Mouse (Mus musculus): Measurements from ENCODE around the gene Dhx8.

Dhx8 gene

DNA sequence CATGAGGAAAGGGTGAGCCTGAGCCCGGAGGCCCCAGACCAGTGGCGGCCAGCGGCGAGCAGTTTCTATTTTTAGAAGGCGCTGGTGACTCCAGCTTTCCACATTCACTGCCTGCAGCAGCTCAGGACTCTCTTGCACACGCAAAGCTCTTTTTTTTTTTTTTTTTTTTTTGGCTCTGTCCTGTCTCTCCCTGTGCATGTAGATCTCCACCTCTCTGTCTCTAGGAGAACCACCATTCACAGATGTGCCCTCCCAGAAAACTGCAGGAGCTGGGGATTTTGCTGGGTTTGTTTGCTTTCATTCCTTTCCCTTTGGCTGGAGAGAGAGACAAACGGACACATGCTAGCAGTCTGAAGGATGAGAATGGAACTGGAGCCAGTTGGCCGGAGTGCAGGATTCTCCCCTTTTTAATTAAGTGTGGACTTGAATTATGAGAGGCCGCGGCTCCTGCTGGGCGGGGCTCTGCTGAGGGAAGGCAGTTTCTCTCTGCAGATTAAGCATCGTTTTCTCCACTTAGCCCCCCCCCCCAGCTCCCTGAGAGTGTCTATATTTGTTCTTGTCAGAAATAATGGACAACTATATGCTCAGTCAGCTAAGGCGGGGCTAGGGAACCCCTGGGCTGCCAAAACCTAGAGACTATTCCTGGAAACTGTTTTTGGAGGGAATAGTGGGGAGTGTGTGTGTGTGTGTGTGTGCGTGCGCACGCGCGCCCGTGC, 58.2 kb downstream of the Dhx8 start:
- no peak for ATAC-seq (ENCODE audit: insufficient number of reproducible peaks, low FRiP score, low TSS enrichment)

DNA sequence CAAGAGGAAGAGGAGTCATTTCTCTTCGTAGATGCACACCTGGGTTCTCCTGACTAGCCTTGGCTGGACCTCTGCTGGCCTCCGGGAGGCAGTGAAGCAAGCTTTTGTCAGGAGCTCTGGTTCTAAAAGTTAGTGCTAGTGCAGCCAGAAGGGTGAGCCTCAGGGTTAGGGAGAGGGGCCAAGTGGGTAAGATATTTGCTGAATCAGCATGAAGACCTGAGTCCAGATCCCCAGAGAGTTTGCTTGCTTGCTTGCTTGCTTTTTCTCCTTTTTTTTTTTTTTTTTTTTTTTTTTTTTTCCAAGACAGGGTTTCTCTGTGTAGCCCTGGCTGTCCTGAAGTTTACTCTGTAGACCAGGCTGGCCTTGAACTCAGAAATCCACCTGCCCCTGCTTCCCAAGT, 64.6 kb downstream of the Dhx8 start:
- ATAC-seq (ENCODE audit: insufficient number of reproducible peaks, low FRiP score, low TSS enrichment), result no peak

DNA sequence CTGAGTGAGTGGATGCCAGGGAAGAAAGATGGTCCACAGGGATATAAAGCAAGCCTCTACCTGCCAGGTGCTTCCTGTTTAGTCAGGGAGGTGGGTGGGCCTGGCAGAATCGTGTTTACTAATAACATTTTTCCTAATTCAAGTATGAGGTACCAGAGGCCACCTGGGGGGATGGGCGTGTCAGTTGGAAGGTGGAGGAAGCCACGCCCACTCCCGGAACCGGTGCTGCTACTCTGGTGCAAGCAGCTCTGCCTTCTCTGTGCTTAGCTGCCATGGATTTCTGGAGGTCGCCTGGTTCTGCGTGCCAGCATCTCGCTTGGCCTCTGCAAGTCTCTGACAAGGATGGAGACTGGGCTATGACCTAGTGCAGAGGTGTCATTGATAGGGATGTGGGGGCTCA, 65.4 kb downstream of the Dhx8 start:
- ATAC-seq (ENCODE audit: insufficient number of reproducible peaks, low FRiP score, low TSS enrichment), result no peak

DNA sequence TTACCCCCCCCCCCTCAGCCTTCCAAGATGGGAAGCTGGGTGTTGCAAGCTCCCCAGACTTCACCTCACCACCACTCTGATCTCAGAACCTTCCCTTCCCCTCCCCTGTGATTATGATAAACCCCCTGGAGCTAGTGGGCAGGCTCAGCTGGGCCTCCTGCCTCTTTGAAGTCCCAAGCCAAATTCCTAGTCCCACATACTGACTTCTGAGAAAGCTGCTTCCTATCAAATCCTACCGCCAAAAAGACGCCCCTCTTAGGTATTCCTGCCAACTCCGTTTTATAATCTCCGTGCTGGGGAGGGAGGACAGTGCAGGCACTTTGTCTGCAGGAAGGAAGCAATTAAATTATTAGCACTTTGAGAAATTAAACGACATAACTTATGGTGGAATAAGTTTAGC, 68.7 kb downstream of the Dhx8 start:
- no peak for ATAC-seq (ENCODE audit: insufficient number of reproducible peaks, low FRiP score, low TSS enrichment)

DNA sequence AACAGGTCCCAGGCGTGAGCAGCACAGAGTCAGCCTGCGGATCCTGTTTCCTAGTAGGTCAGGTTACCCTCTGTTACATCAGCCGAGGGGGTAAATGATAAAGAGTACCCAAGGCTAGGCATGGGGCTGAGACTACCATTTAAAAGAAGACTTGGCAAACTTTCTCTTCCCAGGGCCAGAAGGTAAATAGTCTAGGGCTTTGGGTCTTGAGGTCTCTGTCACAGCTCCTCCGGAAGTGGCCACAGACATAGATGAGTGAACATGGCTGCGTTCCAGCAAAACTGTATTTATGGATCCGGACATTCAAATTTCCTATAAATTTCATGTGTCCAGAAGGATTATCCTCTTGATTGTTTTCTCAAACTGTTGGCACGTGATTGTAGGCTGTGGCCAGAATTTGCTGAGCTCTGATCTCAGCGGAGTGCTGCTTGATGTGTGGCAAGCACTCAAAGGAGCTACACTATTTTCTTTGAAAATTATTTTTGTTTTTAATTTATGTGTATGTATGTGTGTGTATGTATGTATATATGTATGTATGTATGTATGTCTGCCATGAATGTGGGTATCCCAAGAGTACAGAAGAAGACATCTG, 72.5 kb downstream of the Dhx8 start:
- no peak for ATAC-seq (ENCODE audit: insufficient number of reproducible peaks, low FRiP score, low TSS enrichment)

DNA sequence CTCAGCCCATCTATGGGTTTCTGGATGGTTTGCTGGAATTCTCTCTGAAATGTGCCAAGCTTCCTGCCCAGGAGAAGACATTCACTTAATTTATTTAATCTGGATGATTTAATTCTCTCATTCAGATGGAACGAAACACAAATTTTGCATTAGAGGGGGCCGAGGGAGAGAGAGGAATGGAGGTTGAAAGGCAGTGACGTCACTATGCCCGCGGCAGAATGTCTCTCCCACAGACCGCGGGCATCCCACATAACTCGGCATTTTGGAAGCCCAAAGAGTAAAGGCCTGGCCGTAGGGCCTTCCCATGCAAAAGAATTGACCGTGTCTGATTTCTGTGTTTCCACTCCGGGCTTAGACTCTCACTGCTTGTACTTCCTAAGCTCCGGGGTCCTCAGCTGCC, 74.0 kb downstream of the Dhx8 start:
- no peak for ATAC-seq (ENCODE audit: insufficient number of reproducible peaks, low FRiP score, low TSS enrichment)

DNA sequence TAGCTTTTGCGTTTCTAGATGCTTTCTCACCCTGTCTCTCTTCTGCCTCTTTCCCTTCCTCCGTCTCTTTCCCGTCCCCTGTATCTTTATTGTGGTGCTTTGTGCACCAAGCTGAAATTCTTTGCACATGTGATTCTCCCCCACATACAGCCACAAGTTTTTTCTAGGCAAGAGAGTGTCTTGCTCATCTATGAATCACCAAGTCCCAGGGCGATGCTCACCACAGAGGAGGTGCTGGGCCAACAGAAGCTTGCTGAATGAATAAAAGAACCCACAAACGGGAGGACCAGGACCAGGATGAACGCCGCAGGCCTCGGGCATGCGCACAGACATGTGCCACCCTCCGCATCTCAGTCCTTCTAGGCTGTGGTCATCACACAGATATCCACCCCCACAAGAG, 74.5 kb downstream of the Dhx8 start:
- ATAC-seq (ENCODE audit: insufficient number of reproducible peaks, low FRiP score, low TSS enrichment), result no peak

DNA sequence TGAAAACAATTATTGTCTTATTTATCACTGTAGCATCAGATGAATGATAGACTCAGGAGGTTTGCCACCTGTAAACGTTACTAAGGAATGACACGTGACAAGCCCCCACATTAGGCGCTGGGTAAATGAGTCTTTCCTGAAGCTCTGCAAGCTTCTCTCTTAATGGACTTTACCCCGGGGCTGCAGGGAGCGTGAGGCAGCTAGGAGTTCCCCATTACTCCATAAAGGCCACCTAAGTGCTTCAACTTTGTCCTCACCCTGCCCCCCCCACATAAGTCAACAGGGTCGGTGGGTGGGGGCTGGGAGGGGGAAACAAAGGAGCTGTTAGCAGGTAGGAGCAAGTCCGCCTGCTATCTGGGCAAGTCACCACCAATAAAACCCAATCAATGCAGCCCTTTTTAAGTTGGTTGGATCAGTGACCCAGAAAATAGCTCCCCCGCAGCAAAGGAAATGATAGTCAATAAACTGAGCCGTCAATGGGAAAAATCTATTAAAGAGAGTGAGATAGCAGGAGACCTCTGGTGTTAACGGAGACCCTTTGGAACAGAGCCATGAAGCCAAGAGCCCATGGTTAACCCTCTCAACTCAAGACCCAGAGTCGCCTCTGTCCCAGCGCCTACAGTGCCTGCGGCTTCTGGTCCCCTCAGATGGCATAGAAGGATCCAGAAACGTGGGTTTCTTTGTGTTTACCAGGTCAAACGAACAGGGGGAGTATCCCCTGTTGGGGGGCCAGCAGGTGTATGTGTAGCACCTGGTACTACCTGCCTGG, 76.5 kb downstream of the Dhx8 start:
- no peak for ATAC-seq (ENCODE audit: insufficient number of reproducible peaks, low FRiP score, low TSS enrichment)

DNA sequence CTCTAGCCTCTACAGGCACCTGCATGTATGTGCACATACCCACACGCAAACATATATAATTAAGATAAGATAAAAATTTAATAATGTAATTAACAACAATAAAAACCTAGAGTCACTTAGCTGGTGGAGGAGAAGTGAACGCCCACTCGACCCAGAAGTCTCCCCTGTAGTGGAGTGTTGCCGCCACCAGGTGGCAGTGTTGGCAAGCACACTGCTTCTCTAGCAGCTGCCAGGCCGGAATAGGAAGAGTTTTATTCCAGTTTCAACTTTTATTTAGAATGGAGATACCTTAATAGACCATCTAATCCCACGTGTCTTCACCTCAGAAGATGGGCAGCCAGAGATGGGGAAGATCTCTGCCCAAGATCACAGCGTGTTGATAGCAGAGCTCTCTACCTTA, 80.5 kb downstream of the Dhx8 start:
- no peak for ATAC-seq (ENCODE audit: insufficient number of reproducible peaks, low FRiP score, low TSS enrichment)

DNA sequence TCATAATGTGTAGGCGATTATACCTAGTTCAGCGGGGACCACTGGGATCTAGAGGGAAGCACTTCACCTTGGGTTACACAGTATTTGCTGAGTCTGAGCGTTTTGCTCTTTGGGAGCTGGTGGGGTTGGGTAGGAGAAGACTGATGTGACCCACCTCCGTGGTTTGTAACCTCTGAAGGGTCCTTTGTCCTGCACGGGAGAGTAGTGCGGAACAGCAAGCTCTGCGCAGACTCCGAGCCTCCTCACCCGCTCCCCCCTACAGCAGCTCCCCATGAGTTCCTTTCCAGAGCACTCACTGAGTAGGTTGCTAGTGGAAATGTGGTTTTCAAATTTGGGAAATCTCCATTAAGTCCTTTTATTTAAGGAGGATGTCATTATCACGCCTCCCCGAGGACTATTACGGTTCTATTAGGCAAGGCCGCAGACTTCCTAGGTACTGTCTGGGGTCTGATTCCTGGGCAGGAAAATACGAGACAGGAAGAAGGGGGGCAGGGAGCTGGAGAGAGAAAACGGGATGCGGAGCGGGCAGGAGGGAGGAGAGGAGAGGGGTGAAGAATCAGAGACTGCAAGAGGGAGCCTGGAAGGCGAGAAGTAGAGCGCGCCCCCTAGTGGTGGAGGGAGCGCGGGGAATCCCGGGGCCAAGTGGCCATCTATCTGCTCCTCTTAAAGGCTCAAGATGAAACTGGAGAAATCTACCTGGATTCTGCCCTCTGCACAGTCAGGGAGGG, 81.8 kb downstream of the Dhx8 start:
- peak; percentile 56; the same call in 1 of the 2 replicates for ATAC-seq (ENCODE audit: insufficient number of reproducible peaks, low FRiP score, low TSS enrichment)

DNA sequence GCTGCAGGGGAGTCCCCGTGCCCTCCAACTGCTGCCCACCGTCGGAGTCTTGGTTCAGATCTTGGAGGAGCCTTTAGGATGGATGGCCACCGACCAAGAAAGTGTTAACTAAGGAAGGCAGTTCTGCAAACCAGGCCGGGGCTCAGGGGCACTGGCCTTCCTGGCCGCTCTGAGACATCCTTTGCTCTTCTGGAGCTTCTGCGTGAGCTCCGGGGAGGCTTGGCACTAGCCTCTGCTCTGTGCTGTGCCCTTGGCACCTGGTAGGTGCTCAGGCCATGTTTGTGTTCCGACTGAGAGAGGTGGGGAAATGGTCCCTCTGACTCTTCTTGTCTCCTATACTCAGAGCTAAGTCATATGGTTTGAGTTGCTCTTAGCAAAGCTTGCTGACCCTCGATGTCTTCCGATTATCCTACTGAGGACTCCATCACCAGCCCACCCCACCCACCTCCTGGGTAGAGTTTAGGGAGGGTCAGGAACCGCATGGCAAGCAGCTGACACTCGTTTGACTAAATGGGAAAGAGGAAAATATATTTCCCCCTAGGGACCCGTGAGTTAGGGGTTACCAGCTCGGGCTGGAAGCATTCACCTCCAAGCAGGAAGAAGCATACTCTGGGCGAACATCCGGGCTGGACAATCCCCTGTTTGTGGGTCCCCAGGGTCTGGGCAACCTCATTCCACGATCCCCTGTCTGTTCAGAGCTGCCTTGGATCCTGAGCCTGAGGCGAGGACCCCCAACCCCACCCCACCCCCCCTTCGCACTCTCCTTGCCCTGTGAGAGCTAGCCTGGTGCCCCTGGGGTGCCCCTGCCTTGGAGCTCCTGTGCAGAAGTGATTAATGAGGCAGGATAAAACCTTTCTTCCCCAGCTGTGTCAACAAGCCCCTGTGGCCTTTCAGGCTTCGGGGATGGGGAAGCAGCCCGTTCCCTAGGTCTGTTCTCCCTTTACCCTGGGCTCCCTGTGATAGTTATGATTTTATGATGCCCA, 82.7 kb downstream of the Dhx8 start:
- ATAC-seq (ENCODE audit: insufficient number of reproducible peaks, low FRiP score, low TSS enrichment), result no peak
